Mouse (Mus musculus): Measurements from ENCODE around the gene Lrrc43.

DNA sequence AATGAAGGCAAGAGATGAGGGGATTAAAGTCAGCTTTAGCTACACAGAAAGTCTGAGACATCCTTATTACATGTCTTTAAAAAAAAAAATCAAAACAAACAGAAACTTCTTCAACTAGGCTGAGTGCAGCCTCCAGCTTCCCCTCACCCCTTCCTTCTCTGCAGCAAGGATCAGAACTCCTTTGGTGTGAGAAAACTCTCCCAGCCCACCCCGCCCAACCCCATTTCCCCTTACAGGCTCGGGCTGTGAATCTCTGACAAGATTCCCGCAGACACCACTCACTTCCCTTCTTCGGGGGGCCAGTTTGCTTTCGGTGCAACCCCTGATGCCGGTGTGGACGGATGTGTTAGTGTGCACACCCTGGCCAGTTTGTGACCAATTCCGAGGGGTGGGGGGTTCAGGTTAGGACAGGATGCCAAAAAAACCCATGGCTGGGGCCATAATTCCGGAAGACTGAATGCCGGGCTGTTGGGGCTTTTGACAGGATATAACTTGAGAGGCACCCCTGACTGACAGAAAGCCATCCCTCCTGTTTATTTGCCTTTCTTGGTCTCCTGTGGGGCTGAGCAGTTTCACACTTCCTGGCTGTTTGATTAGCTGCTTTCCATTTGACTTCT lies 18.2 kb upstream of the Lrrc43 start:
- TF ChIP-seq CTCF (conservative IDR thresholded peaks at IDR 0.05; ENCODE audit: low read length) (no peak), POU5F1 (IDR thresholded peaks at IDR 0.05; ENCODE audit: borderline replicate concordance, low read length) (no peak), NANOG (IDR thresholded peaks at IDR 0.05; ENCODE audit: borderline replicate concordance, low read length) (no peak)

Data from E14TG2a.4 (cell line).